Mouse (Mus musculus) spleen, adult 2 months (tissue): ENCODE results near the gene Ndufaf3. TPM values are rescaled to one million over a fixed set of nuclear protein-coding genes. Genes with fewer than 3 reads are reported as not detected.

Source experiments
- DNase-seq, 2 experiments: peaks; one replicate each; pipeline versions ENCODE4 v3.0.0 to v3.0.0-alpha.2; 2012 to 2021; ENCODE audit warnings: low spot score in 2 of 2, low read depth in 1 of 2
- H3K27ac ChIP-seq: fragments of 200-500 bp; 2 replicates; pipeline ENCODE4 v1.5.1; 2012; ENCODE audit warnings: low read length, inconsistent platforms; ENCODE audit not compliant: insufficient read depth
- H3K27me3 ChIP-seq: fragments of 200-500 bp; 2 replicates; pipeline ENCODE4 v1.6.1; 2012; ENCODE audit warnings: mild to moderate bottlenecking, moderate library complexity, low read length, inconsistent platforms; ENCODE audit not compliant: control insufficient read depth, insufficient read depth
- H3K36me3 ChIP-seq: fragments of 200-500 bp; 2 replicates; pipeline ENCODE4 v1.6.1; 2012; ENCODE audit warnings: mild to moderate bottlenecking, low read length, inconsistent platforms; ENCODE audit not compliant: control insufficient read depth, insufficient read depth
- H3K4me1 ChIP-seq: fragments of 200-500 bp; 2 replicates; pipeline ENCODE4 v1.6.1; 2011; ENCODE audit warnings: inconsistent platforms; ENCODE audit not compliant: control insufficient read depth, insufficient read depth, insufficient read length
- H3K4me3 ChIP-seq: fragments of 200-500 bp; 2 replicates; pipeline ENCODE4 v1.5.1; 2011; ENCODE audit warnings: mild to moderate bottlenecking, inconsistent platforms; ENCODE audit not compliant: insufficient read depth, insufficient read length; ENCODE audit errors: extremely low read depth
- CTCF ChIP-seq: fragments of 200-500 bp; IDR thresholded peaks from 2 replicates; pipeline ENCODE4 v1.5.1; 2011; ENCODE audit warnings: mild to moderate bottlenecking, inconsistent platforms; ENCODE audit not compliant: insufficient read depth, insufficient read length, insufficient replicate concordance; ENCODE audit errors: extremely low read depth
- POLR2A ChIP-seq: fragments of 200-500 bp; IDR thresholded peaks from 2 replicates; pipeline ENCODE4 v1.6.1; 2011; ENCODE audit warnings: low read depth, low read length, inconsistent platforms
- WGBS: fragments of 180-500 bp; shearing (Covaris S2); methylation state at CpG from one replicate; pipeline ENCODE4 v1.1.7; 2018; 5-methylcytosine and 5-hydroxymethylcytosine counted together
- polyA plus RNA-seq: library from polyadenylated mRNA; depleted of rRNA; stranded (reverse); fragments of >200 nt; gene quantifications from 2 replicates; pipeline ENCODE4 v1.2.3, GENCODE M21; 2012

The Ndufaf3 gene
- polyA plus RNA-seq, 1 experiment, result 23.1 TPM

DNA sequence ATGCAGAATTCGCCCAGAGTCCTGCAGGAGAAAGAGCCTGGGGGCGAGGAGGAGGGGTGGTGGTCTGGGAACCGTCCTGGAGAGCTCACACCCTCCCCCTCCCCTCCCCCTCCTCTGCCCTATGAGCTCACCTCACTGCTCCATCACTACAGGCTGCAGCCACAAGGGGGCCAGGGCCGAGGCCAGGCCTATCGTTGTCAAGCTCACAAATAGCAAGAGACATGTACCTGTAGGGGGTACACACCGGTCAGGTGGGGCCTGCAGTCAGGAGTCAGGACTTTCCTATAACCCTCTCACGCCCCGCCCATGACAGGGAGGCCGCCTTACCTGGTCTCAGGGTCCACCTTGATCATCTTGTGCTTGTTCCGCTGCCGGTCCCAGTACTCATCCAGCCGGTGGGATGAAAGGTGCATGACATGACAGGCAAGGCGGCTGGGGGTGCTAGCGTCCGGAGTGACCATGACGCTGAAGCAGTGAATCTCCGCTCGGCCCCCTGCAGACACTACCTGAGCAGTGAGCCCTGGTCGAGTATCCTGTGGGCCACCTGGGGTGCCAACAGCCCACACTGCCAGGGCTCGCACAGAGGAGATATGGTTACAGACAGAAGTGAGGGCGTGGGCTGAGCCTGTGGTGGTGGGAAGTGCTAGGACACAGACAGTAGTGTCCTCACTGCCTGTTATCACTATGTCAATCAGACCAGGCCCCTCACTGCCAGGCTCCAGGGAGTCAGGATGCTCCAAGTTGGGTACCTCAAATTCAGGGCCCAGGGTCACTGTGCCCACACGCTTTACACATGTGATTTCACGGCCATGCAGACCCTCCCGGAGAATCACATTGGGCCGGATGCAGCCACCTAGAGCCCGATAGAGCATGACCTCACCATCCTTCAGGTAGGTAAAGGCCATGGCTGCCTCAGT lies 6.8 kb upstream of the Ndufaf3 start:
- peaks cover 15% of the 10 kb centered on the region for H3K36me3 ChIP-seq
- TF ChIP-seq POLR2A (no peak), CTCF (peak; percentile 56; the same call in 1 of the 2 replicates)
- WGBS, result 79% methylated on average over 26 of the region's 26 CpGs
- H3K27me3 ChIP-seq, result no peaks in the 10 kb centered on the region
- H3K4me3 ChIP-seq, result no peak overlapping the region
- DNase-seq, result peak in 1 of 2 experiments; percentile 56
- peaks cover 3% of the 10 kb centered on the region; the same call in 1 of the 2 replicates for H3K4me1 ChIP-seq
- H3K27ac ChIP-seq, result no peak overlapping the region

DNA sequence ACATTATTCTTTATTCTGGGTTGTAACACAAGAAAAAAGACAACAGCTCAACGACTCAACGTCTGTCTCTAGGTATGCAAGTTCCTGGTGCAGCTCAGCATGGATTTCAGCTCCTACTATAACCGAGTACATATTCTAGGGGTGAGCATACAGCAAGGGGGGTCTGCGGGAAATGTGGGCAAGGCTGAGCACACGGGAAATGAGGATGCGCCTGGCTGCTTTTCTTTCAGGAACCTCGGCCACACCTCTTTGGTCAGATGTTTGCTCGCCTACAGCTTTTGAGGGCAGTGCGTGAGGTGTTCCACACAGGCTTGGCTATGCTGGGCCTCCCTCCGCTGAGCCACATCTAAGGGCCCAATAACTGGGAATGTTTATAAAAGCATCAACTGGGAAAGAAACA lies 5.1 kb upstream of the Ndufaf3 start:
- Histone ChIP-seq H3K36me3 (peaks cover 15% of the 10 kb centered on the region), H3K4me3 (no peak overlapping the region), H3K27ac (no peak overlapping the region), H3K4me1 (peaks cover 9% of the 10 kb centered on the region; the same call in 1 of the 2 replicates), H3K27me3 (no peaks in the 10 kb centered on the region)
- 86% methylated on average over 10 of the region's 10 CpGs for WGBS
- no peak for TF ChIP-seq CTCF
- TF ChIP-seq POLR2A, result no peak
- DNase-seq, result no peak

DNA sequence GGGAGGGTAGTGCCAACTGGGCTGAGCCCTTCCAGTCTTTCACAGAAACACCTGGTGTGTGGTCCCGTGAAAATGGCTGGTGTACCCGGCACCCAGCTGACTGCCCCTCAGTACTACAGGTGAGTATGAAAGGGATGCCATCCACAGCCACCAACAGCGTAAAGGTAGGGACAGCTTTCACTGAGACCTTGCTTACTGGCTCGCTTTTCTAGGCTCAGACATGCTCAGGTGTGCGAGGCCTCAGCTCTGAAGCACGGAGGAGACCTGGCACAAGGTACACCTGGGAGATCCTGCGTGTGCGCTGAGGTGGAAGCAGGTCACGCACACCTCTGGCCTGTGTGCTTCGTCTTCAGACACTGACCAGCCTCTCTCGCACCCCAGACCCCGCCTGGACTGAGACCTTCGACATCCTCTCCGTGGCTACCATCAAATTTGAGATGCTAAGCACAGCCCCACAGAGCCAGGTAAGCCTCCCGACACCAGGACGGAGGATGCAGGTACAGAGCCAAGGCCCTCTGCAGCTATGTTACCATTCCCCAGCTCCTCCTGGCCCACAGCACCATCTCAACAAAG lies 4.3 kb upstream of the Ndufaf3 start:
- no peak for DNase-seq
- no peaks in the 10 kb centered on the region for H3K27me3 ChIP-seq
- H3K4me1 ChIP-seq, result peaks cover 9% of the 10 kb centered on the region; the same call in 1 of the 2 replicates
- TF ChIP-seq CTCF (no peak), POLR2A (no peak)
- peaks cover 15% of the 10 kb centered on the region for H3K36me3 ChIP-seq
- WGBS, result 96% methylated on average over 16 of the region's 16 CpGs
- H3K27ac ChIP-seq, result no peak overlapping the region
- H3K4me3 ChIP-seq, result no peak overlapping the region

DNA sequence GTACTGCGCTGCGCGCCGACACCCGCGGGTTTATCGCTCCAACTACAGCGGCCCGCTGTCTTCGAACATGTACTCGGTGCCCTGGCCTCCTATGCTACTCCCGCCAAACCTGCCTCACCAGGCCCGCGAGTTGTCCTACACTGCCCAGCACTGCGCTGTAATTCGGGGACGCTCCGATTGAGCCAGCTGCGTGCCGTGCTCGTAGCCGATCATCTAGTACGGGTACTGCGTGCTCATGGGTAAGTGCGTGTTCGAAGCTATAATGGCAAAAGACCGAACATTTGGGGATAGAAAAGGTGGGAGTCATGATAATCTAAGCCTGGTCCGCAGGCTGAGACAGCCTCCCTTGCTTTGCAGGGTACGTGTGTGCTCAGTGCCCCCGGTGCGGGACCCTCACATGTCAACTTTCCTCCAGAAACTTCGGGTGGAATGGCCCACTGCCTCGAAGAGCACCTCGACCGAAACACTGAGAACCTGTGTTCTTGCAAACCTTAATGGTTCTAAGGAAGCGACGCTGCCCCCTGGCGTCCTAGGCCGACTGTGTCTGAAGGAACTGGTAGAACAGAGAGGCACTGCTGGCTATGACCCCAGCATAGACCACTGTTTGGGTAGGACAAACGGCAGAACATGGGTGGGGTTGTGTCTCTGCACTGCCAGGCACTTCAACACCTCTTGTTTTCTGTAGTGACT lies 3.1 kb upstream of the Ndufaf3 start:
- H3K27ac ChIP-seq, result peak overlapping the region; percentile 48
- peak; percentile 64 to 86 for DNase-seq
- no peaks in the 10 kb centered on the region for H3K27me3 ChIP-seq

DNA sequence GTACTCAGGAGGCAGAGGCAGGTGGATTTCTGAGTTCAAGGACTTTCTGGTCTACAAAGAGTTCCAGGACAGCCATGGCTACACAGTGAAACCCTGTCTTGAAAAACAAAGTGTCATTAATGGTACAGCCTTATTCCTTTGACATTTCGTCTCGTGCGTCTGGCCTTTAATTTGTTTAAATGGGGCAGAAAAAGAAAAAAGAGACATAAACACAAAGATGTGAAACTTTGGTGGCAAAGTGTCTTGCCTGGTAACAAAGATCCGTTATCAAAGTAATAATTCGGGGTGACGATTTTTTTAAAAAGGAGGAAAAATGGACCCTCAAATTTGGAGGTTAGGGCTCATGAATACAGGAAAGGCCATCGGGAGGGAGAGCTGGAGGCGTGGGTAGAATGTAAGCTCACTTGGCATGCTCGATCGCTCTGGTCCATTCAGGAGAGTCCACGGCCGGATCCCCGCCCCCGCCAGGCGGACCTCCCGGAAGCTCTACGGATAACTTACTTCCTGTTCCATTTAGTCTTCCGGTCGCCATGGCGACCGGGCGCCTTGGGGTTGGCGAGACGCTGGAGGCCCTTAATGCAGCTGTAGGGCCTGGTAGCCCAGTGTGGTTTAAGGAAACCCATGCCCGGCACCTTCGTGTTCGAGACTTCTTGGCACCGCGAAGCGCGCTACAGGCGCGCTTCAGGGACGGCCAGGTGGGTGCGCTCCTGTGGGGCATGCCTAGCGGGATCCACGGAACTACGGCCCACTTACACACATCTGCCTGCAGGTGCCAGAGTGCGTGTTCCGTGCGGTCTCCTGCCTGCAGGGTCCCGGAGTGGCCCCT lies 2.4 kb upstream of the Ndufaf3 start, which contains the start of gene Dalrd3:
Dalrd3 (plus strand) TSS at position 506 of the 826 bp plus-strand sequence.
- Histone ChIP-seq H3K27ac (peak within 1 kb of the TSS; percentile 48), H3K27me3 (no peaks in the 10 kb centered on the region), H3K4me1 (peaks cover 15% of the 10 kb centered on the region), H3K4me3 (peak within 1 kb of the TSS; percentile 71), H3K36me3 (peaks cover 11% of the 10 kb centered on the region; the same call in 1 of the 2 replicates)
- 1% methylated on average over 42 of the region's 42 CpGs for WGBS
- DNase-seq, result peak; percentile 79 to 87
- TF ChIP-seq CTCF, result 0 out of 2 replicates have a peak, but pooled peaks have one; percentile 0
- no peak for TF ChIP-seq POLR2A

More for the DNA sequence above, 3.1 kb upstream of the Ndufaf3 start:
- H3K4me1 ChIP-seq, result peaks cover 15% of the 10 kb centered on the region
- WGBS, result 1% methylated on average over 40 of the region's 40 CpGs
- TF ChIP-seq CTCF, result peak; percentile 76; the same call in 1 of the 2 replicates
- TF ChIP-seq POLR2A, result no peak
- peak overlapping the region; percentile 71 for H3K4me3 ChIP-seq
- peaks cover 11% of the 10 kb centered on the region; the same call in 1 of the 2 replicates for H3K36me3 ChIP-seq

DNA sequence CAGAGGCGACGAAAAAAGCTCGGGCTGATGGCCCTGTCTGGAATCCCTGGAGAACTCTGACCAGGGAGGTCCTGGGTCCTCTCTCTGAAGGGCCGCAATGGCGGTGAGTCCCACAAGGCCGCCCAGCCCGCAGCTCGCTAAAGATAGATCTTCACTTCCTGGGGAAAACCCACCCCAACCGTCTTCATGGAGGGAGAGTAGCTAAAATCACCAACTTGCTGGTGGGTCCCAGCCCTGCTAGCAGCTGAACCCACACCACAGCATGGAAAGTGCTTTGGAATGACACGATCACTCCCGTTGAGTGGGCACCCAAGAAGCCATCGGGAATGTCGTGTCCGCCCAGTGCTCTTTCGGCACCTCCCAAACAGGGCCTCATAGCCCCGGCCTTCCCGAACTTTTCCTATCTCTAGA lies 1.3 kb upstream of the Ndufaf3 start:
- peak overlapping the region; percentile 88 for H3K4me3 ChIP-seq
- TF ChIP-seq CTCF, result no peak
- TF ChIP-seq POLR2A, result no peak
- 33% methylated on average over 17 of the region's 17 CpGs for WGBS
- peak overlapping the region; percentile 87 for H3K27ac ChIP-seq
- H3K4me1 ChIP-seq, result peaks cover 15% of the 10 kb centered on the region
- H3K27me3 ChIP-seq, result no peaks in the 10 kb centered on the region
- peaks cover 19% of the 10 kb centered on the region for H3K36me3 ChIP-seq
- no peak for DNase-seq
